Mouse (Mus musculus) embryonic facial prominence, embryonic 15.5 days (tissue): ENCODE measurements around the gene Zc3h7b. TPM values are rescaled to one million over a fixed set of nuclear protein-coding genes. Genes with fewer than 3 reads are reported as not detected.

Experiments
- ATAC-seq: fragments of 200-750 bp; cut with Nextera tagmentation; 2 replicates; pipeline ENCODE4 v1.8.0; 2017; ENCODE audit warnings: low read depth, moderate TSS enrichment; ENCODE audit not compliant: insufficient number of reproducible peaks, low FRiP score, low TSS enrichment
- H3K27ac ChIP-seq: fragments of 300-500 bp; sonication (generic); replicated peaks from 2 replicates; pipeline ENCODE4 v1.5.1; 2015; ENCODE audit warnings: mild to moderate bottlenecking, inconsistent platforms
- H3K27me3 ChIP-seq: fragments of 300-500 bp; sonication (generic); 2 replicates; pipeline ENCODE4 v1.6.1; 2015; ENCODE audit warnings: inconsistent platforms
- H3K36me3 ChIP-seq: fragments of 300-500 bp; sonication (generic); 2 replicates; pipeline ENCODE4 v1.6.1; 2015; ENCODE audit warnings: mild to moderate bottlenecking, inconsistent platforms
- H3K4me1 ChIP-seq: fragments of 300-500 bp; sonication (generic); 2 replicates; pipeline ENCODE4 v1.6.1; 2015; ENCODE audit warnings: inconsistent platforms
- H3K4me2 ChIP-seq: fragments of 300-500 bp; sonication (generic); replicated peaks from 2 replicates; pipeline ENCODE4 v1.6.1; 2015; ENCODE audit warnings: mild to moderate bottlenecking, inconsistent platforms
- H3K4me3 ChIP-seq: fragments of 300-500 bp; sonication (generic); replicated peaks from 2 replicates; pipeline ENCODE4 v1.5.1; 2015; ENCODE audit warnings: mild to moderate bottlenecking, inconsistent platforms
- H3K9ac ChIP-seq: fragments of 300-500 bp; sonication (generic); 2 replicates; pipeline ENCODE4 v1.6.1; 2015; ENCODE audit warnings: inconsistent platforms
- H3K9me3 ChIP-seq: fragments of 300-500 bp; sonication (generic); replicated peaks from 2 replicates; pipeline ENCODE4 v1.6.1; 2016; ENCODE audit warnings: inconsistent platforms
- WGBS: fragments of 180-500 bp; shearing (Covaris S2); methylation state at CpG from one replicate; pipeline ENCODE4 v1.1.7; 2015; 5-methylcytosine and 5-hydroxymethylcytosine counted together
- polyA plus RNA-seq: library from polyadenylated mRNA; unstranded; fragments of >200 nt; fragmentation: Nextera tagmentation; extraction: Ambion mirVana; gene quantifications from 2 replicates; pipeline ENCODE4 v1.2.1, GENCODE M21; 2015

Gene Zc3h7b
- polyA plus RNA-seq, 1 experiment from 2014 or later: 29.5 TPM

GRCm38 (mm10) chr15:81710801-81711200, 34.1 kb upstream of the Zc3h7b start:
- H3K4me1 ChIP-seq: no peaks in the 10 kb centered on the region
- H3K9ac ChIP-seq: no peak overlapping the region
- no peaks in the 10 kb centered on the region for H3K27me3 ChIP-seq
- no peak overlapping the region for H3K27ac ChIP-seq
- no peak for ATAC-seq
- 78% methylated on average over 4 of the region's 4 CpGs for WGBS
- no peaks in the 10 kb centered on the region for H3K9me3 ChIP-seq
- peaks cover 85% of the 10 kb centered on the region for H3K36me3 ChIP-seq
- no peak overlapping the region for H3K4me2 ChIP-seq
- H3K4me3 ChIP-seq: no peak overlapping the region

DNA sequence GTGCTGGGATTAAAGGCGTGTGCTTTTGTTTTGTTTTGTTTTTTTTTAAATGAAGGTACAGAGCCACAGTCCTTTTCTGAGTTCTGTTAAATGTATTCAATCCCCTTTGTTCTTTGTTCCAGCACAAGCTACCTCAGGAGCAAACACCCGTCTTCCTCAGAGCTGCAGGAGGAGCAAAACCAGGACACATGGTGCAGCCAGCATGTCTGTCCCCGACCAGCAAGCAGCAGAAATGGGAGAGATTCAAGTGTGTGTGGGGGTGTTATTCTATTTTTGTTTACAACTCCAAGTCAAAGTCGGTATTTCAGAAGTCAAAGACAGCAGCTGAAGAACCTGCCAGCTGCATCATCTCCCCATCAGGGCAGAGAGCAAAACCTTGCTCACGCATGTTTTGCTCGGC, 31.1 kb upstream of the Zc3h7b start:
- no peak overlapping the region for H3K4me3 ChIP-seq
- no peaks in the 10 kb centered on the region for H3K9me3 ChIP-seq
- no peak overlapping the region for H3K9ac ChIP-seq
- no peak overlapping the region for H3K27ac ChIP-seq
- H3K4me1 ChIP-seq: no peaks in the 10 kb centered on the region
- no peak for ATAC-seq
- H3K4me2 ChIP-seq: no peak overlapping the region
- H3K36me3 ChIP-seq: peaks cover 91% of the 10 kb centered on the region
- no peaks in the 10 kb centered on the region for H3K27me3 ChIP-seq
- 82% methylated on average over 6 of the region's 6 CpGs for WGBS

DNA sequence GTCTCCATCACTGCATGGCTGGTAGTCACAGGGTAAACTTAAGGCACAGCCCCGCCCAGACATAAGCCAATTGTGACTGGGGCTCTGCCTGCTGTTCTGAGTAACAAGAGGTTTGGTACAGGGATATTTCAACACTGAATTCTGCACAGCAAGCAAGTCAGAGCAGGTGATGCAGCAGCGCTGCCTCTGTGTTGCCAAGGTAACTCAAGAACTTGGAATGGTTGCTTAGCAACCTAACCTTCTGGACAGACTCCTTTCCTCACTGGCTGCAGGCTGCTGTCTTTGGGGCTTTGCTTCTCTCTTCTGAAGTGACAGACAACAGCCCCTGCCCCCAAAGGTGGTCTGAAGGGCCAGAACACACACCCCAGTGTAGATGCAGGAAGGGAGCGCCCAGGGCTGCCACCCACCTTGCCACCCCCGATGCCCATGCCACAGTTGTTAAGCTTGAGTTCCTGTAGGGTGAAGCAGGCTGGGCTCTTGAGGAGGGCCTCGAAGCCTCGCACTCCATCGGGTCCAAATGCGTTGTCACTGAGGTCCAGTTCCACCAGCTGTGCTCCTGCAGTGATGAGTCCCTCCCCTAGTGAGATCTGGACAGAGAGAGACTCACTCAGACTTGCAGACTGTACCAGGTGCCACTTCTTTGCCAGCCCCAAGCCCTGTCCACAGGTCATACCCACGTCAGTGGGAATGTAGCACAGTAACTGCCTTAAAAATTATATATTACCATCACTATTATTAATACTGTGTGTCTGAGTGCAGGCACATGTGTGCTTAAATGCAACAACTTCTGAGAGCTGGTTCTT, 26.3 kb upstream of the Zc3h7b start:
- H3K4me2 ChIP-seq: no peak overlapping the region
- peaks cover 89% of the 10 kb centered on the region for H3K36me3 ChIP-seq
- H3K9ac ChIP-seq: no peak overlapping the region
- no peaks in the 10 kb centered on the region for H3K4me1 ChIP-seq
- no peaks in the 10 kb centered on the region for H3K9me3 ChIP-seq
- no peaks in the 10 kb centered on the region for H3K27me3 ChIP-seq
- WGBS: 90% methylated on average over 9 of the region's 9 CpGs
- no peak for ATAC-seq
- no peak overlapping the region for H3K4me3 ChIP-seq
- H3K27ac ChIP-seq: no peak overlapping the region

- no peak overlapping the region for H3K4me3 ChIP-seq
- H3K27me3 ChIP-seq: no peaks in the 10 kb centered on the region
- H3K4me2 ChIP-seq: no peak overlapping the region
- no peaks in the 10 kb centered on the region for H3K4me1 ChIP-seq
- no peak overlapping the region for H3K9ac ChIP-seq
- no peak overlapping the region for H3K27ac ChIP-seq
- peaks cover 86% of the 10 kb centered on the region for H3K36me3 ChIP-seq
- no peaks in the 10 kb centered on the region for H3K9me3 ChIP-seq
- no peak; the same call in 1 of the 2 replicates for ATAC-seq
- 90% methylated on average over 6 of the region's 6 CpGs for WGBS
Measured at GRCm38 (mm10) chr15:81719139-81719531, 25.7 kb upstream of the Zc3h7b start.

DNA sequence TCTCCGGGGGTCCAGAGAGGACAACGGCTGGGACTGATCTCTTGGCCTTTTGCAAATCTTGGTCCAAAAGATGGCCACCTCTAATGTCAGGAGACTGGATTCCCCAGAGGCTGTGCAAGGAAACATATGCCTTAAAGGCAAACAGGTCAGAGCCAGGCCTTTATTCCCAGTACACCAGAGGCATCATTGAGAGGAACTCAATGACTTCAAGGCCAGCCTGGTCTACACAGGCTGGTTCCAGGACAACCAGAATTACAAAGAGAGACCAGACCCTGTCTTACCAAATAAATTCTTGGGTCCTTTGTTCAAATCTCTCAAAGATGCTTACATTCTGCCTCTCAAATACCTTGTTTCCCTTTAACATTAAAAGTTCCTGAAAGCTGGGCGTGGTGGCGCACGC, 22.5 kb upstream of the Zc3h7b start:
- ATAC-seq: no peak
- H3K36me3 ChIP-seq: peaks cover 70% of the 10 kb centered on the region

GRCm38 (mm10) chr15:81723653-81724052, 21.2 kb upstream of the Zc3h7b start:
- Histone ChIP-seq H3K4me1 (peaks cover 5% of the 10 kb centered on the region), H3K4me2 (no peak overlapping the region), H3K27ac (no peak overlapping the region), H3K9ac (no peak overlapping the region), H3K9me3 (no peaks in the 10 kb centered on the region), H3K36me3 (peaks cover 57% of the 10 kb centered on the region), H3K27me3 (no peaks in the 10 kb centered on the region), H3K4me3 (no peak overlapping the region)
- WGBS: 75% methylated on average over 11 of the region's 11 CpGs
- no peak for ATAC-seq

More for the DNA sequence above, 22.5 kb upstream of the Zc3h7b start:
- H3K4me1 ChIP-seq: no peaks in the 10 kb centered on the region
- 94% methylated on average over 5 of the region's 5 CpGs for WGBS
- H3K27me3 ChIP-seq: no peaks in the 10 kb centered on the region
- no peaks in the 10 kb centered on the region for H3K9me3 ChIP-seq
- no peak overlapping the region for H3K4me3 ChIP-seq
- H3K4me2 ChIP-seq: no peak overlapping the region
- no peak overlapping the region for H3K9ac ChIP-seq
- no peak overlapping the region for H3K27ac ChIP-seq

DNA sequence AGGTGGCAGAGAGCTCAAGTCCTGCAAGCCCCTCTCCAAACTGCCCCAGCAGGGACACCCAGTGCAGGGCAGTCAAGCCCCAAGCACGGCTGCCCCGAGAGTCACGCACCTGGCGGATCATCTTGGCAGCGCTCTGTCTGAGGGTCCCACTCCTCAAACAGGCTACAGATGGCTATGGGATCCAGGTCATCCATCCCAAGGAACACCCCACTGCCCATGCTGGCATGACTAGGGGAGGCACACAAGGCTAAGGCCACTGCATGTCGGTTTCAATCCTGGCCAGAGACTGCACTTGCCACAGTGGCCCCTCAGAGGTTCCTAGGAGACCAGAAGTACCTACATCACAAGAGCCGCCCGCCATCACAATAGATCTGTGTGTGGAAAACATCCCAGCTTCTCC, 18.9 kb upstream of the Zc3h7b start:
- H3K4me2 ChIP-seq: no peak overlapping the region
- H3K9me3 ChIP-seq: no peaks in the 10 kb centered on the region
- ATAC-seq: no peak
- 97% methylated on average over 8 of the region's 8 CpGs for WGBS
- H3K4me3 ChIP-seq: no peak overlapping the region
- no peak overlapping the region for H3K27ac ChIP-seq
- H3K4me1 ChIP-seq: peaks cover 12% of the 10 kb centered on the region
- H3K36me3 ChIP-seq: peaks cover 34% of the 10 kb centered on the region
- no peaks in the 10 kb centered on the region for H3K27me3 ChIP-seq
- no peak overlapping the region for H3K9ac ChIP-seq

GRCm38 (mm10) chr15:81729241-81729791, 15.5 kb upstream of the Zc3h7b start:
- peak overlapping the region; percentile 88 for H3K4me3 ChIP-seq
- WGBS: under 1% methylated on average over 49 of the region's 49 CpGs
- H3K27ac ChIP-seq: peak overlapping the region; percentile 65
- H3K9me3 ChIP-seq: no peaks in the 10 kb centered on the region
- no peaks in the 10 kb centered on the region for H3K27me3 ChIP-seq
- peak overlapping the region; percentile 89 for H3K9ac ChIP-seq
- H3K36me3 ChIP-seq: 0 out of 2 replicates have a peak, but pooled peaks cover 9% of the 10 kb centered on the region
- H3K4me2 ChIP-seq: peak overlapping the region; percentile 96
- peaks cover 12% of the 10 kb centered on the region for H3K4me1 ChIP-seq
- no peak for ATAC-seq

DNA sequence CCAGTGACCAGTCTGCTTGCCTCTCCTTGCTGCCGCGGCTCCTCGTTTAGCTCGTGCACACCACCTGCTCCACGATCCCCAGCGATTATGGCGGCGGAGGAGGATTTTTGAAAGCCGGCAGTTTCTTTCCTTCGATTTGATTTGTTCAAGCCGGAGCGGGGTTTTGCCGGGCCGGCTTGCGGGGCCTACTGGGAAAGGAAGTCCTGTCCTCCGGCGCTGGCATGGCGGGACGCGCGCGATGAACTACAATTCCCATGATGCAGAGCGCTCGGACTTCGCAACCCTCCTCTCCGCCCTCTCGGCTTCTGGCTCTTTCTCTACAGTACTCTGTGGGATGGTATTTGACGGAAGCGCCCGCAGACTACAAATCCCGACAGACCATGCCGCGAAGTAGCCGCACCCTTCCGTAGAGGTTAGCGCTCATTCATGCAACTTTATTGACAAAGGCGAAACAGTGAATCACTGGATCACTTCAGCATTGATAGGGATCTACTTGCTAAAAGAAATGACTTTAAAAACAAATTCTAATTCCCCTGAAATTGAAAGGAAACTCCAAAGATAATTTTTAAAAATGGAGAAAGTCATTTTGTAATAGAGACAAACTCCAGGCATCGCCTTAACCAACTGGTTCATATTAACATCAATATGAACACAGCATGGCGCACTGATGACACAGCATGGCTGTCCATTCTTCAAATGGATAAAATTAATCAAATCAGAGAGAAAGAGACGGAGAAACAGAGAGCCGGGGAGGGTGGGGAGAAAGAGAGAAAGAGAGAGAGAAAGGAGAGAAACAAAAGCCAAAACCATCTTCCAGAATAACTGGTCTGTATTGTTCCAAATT, 14.8 kb upstream of the Zc3h7b start:
- ATAC-seq: peak; percentile 99
- Histone ChIP-seq H3K9ac (peak overlapping the region; percentile 89), H3K4me3 (peak overlapping the region; percentile 88), H3K36me3 (0 out of 2 replicates have a peak, but pooled peaks cover 8% of the 10 kb centered on the region), H3K27ac (peak overlapping the region; percentile 65), H3K4me1 (peaks cover 12% of the 10 kb centered on the region), H3K9me3 (no peaks in the 10 kb centered on the region), H3K4me2 (peak overlapping the region; percentile 96), H3K27me3 (no peaks in the 10 kb centered on the region)
- 4% methylated on average over 41 of the region's 41 CpGs for WGBS

DNA sequence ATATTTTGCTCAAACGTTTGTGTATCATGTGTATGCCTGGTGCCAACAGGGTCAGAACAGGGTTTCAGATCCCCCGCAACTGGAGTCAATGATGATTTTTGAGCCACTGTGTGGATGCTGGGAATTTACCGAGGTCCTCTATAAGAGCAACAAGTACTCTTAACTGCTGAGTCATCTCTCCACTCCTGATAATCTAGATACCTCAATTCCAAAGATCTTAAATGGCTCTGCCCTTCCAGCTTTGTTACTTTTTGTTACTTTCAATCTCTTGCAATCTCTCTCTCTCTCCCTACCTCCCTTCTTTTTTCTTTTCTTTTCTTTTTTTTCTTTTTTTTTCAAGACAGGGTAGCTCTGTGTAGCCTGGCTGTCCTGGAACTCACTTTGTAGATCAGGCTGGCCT, 9.8 kb upstream of the Zc3h7b start:
- H3K36me3 ChIP-seq: no peaks in the 10 kb centered on the region
- H3K4me2 ChIP-seq: no peak overlapping the region
- H3K4me1 ChIP-seq: no peaks in the 10 kb centered on the region
- H3K27ac ChIP-seq: no peak overlapping the region
- H3K4me3 ChIP-seq: no peak overlapping the region
- H3K27me3 ChIP-seq: no peaks in the 10 kb centered on the region
- WGBS: 50% methylated on average over 3 of the region's 3 CpGs
- no peak overlapping the region for H3K9ac ChIP-seq
- no peak for ATAC-seq
- H3K9me3 ChIP-seq: no peaks in the 10 kb centered on the region

DNA sequence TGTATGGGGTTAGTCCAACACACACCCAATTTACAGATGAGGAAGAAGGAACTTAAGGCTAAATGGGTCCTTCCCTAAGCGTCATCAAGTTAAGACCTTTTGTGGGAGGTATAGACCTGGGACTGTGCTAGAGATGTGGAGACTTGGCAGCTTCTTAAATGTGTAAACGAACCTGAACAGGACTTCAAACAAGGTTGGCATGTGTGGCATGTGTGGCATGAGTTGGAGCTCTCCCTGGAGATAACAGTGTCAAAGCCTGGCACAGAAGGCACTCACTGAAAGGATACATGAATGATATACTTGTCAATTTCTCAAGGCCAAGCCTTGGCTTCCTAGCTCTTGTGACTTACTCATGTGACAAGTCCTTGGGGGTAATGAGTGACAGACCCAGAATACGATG, 5.6 kb upstream of the Zc3h7b start:
- Histone ChIP-seq H3K9ac (no peak overlapping the region), H3K4me2 (no peak overlapping the region), H3K27me3 (no peaks in the 10 kb centered on the region), H3K9me3 (no peaks in the 10 kb centered on the region), H3K4me1 (peaks cover 2% of the 10 kb centered on the region; the same call in 1 of the 2 replicates), H3K4me3 (no peak overlapping the region), H3K27ac (no peak overlapping the region), H3K36me3 (no peaks in the 10 kb centered on the region)
- WGBS: 68% methylated on average over 3 of the region's 3 CpGs
- no peak for ATAC-seq
